Mouse (Mus musculus) cerebellum, postnatal 4 days (tissue): Measurements from ENCODE around the gene Degs2.

Experiments
- DNase-seq, 2 experiments: peaks; one replicate each; pipeline ENCODE4 v3.0.0; 2022; ENCODE audit warnings: low spot score in 2 of 2, mixed read lengths in 1 of 2

Degs2 gene

GRCm38 (mm10) chr12:108653358-108654335, 48.5 kb downstream of the Degs2 start:
- DNase-seq, result no peak

GRCm38 (mm10) chr12:108651053-108651660, 51.0 kb downstream of the Degs2 start:
- DNase-seq, result no peak

- DNase-seq, result no peak
Measured at GRCm38 (mm10) chr12:108647784-108648183, 54.3 kb downstream of the Degs2 start.

GRCm38 (mm10) chr12:108646234-108646633, 55.9 kb downstream of the Degs2 start:
- DNase-seq, result no peak

GRCm38 (mm10) chr12:108642019-108642418, 60.1 kb downstream of the Degs2 start:
- DNase-seq, result no peak

GRCm38 (mm10) chr12:108639126-108639525, 63.0 kb downstream of the Degs2 start:
- no peak for DNase-seq

GRCm38 (mm10) chr12:108637440-108637839, 64.7 kb downstream of the Degs2 start:
- DNase-seq, result no peak

- no peak for DNase-seq
Measured at GRCm38 (mm10) chr12:108635501-108635900, 66.6 kb downstream of the Degs2 start.

- no peak for DNase-seq
Measured at GRCm38 (mm10) chr12:108634031-108634430, 68.1 kb downstream of the Degs2 start.

GRCm38 (mm10) chr12:108632501-108632900, 69.6 kb downstream of the Degs2 start:
- no peak for DNase-seq

- no peak for DNase-seq
Measured at GRCm38 (mm10) chr12:108630741-108631688, 71.1 kb downstream of the Degs2 start.

- no peak for DNase-seq
Measured at GRCm38 (mm10) chr12:108629556-108629955, 72.6 kb downstream of the Degs2 start.
